Mouse (Mus musculus): ENCODE measurements at regions not wholly inside any gene's neighbourhood (a gene's known extent, or its start where the extent isn't known, plus 50 kb on each side); places are given as distances from the start of the nearest gene placed in this dataset.

GRCm38 (mm10) chr9:95331275-95331674 is 75.2 kb downstream of the Chst2 start:
- DNase-seq (ENCODE audit: low read depth, low spot score): peak; percentile 47

- no peak for DNase-seq (ENCODE audit: low read depth, low spot score)
Observed at GRCm38 (mm10) chr9:95330097-95330496, 76.4 kb downstream of the Chst2 start.

GRCm38 (mm10) chr9:95329053-95329430 is 77.5 kb downstream of the Chst2 start:
- DNase-seq (ENCODE audit: low read depth, low spot score): no peak

GRCm38 (mm10) chr9:95328261-95329052 is 78.1 kb downstream of the Chst2 start:
- no peak for DNase-seq (ENCODE audit: low read depth, low spot score)

GRCm38 (mm10) chr9:95327771-95328170 is 78.8 kb downstream of the Chst2 start:
- DNase-seq (ENCODE audit: low read depth, low spot score): peak; percentile 36

GRCm38 (mm10) chr9:95323622-95324021 is 82.9 kb downstream of the Chst2 start:
- no peak for DNase-seq (ENCODE audit: low read depth, low spot score)

- no peak for DNase-seq (ENCODE audit: low read depth, low spot score)
Observed at GRCm38 (mm10) chr9:95322893-95323292, 83.6 kb downstream of the Chst2 start.

GRCm38 (mm10) chr9:95322031-95322430 is 84.5 kb downstream of the Chst2 start:
- no peak for DNase-seq (ENCODE audit: low read depth, low spot score)

- no peak for DNase-seq (ENCODE audit: low read depth, low spot score)
Observed at GRCm38 (mm10) chr9:95318926-95319325, 87.6 kb downstream of the Chst2 start.

GRCm38 (mm10) chr9:95316726-95317125 is 89.8 kb downstream of the Chst2 start:
- DNase-seq (ENCODE audit: low read depth, low spot score): no peak

- DNase-seq (ENCODE audit: low read depth, low spot score): no peak
Observed at GRCm38 (mm10) chr9:95315080-95315479, 91.4 kb downstream of the Chst2 start.

GRCm38 (mm10) chr9:95311671-95312070 is 94.9 kb downstream of the Chst2 start:
- no peak for DNase-seq (ENCODE audit: low read depth, low spot score)

- peak; percentile 2 for DNase-seq (ENCODE audit: low read depth, low spot score)
Observed at GRCm38 (mm10) chr9:95289008-95289407, 117.5 kb downstream of the Chst2 start.

GRCm38 (mm10) chr9:95282996-95283395 is 123.5 kb downstream of the Chst2 start:
- DNase-seq (ENCODE audit: low read depth, low spot score): no peak

GRCm38 (mm10) chr9:95282502-95282901 is 124.0 kb downstream of the Chst2 start:
- no peak for DNase-seq (ENCODE audit: low read depth, low spot score)
